Mouse (Mus musculus) WW6 (cell line): ENCODE measurements around the gene Rgs6.

Experiments
- DNase-seq: peaks from one replicate; pipeline ENCODE4 v3.0.0-alpha.2; 2013; ENCODE audit warnings: low read depth, low spot score

Gene Rgs6

GRCm38 (mm10) chr12:83087010-83087409 is 498.9 kb downstream of the Rgs6 start:
- no peak for DNase-seq

- DNase-seq: no peak
These were observed 499.5 kb downstream of the Rgs6 start for GRCm38 (mm10) chr12:83087555-83087954.

- no peak for DNase-seq
These were observed 503.9 kb downstream of the Rgs6 start for GRCm38 (mm10) chr12:83092001-83092400.

- no peak for DNase-seq
These were observed 509.7 kb downstream of the Rgs6 start for GRCm38 (mm10) chr12:83097787-83098186.

- DNase-seq: no peak
These were observed 510.7 kb downstream of the Rgs6 start for GRCm38 (mm10) chr12:83098646-83099371.

- DNase-seq: no peak
These were observed 511.8 kb downstream of the Rgs6 start for GRCm38 (mm10) chr12:83099920-83100319.

GRCm38 (mm10) chr12:83100413-83100812 is 512.3 kb downstream of the Rgs6 start:
- no peak for DNase-seq

GRCm38 (mm10) chr12:83100848-83101247 is 512.8 kb downstream of the Rgs6 start:
- no peak for DNase-seq

- no peak for DNase-seq
These were observed 517.5 kb downstream of the Rgs6 start for GRCm38 (mm10) chr12:83105514-83106119.

GRCm38 (mm10) chr12:83106120-83106517 is 518.0 kb downstream of the Rgs6 start:
- DNase-seq: no peak

GRCm38 (mm10) chr12:83109486-83109885 is 521.4 kb downstream of the Rgs6 start:
- DNase-seq: no peak

GRCm38 (mm10) chr12:83109891-83110630 is 522.0 kb downstream of the Rgs6 start:
- no peak for DNase-seq

GRCm38 (mm10) chr12:83110711-83111110 is 522.6 kb downstream of the Rgs6 start:
- no peak for DNase-seq

GRCm38 (mm10) chr12:83112283-83112682 is 524.2 kb downstream of the Rgs6 start:
- no peak for DNase-seq

GRCm38 (mm10) chr12:83112901-83113628 is 525.0 kb downstream of the Rgs6 start:
- DNase-seq: no peak

- no peak for DNase-seq
These were observed 525.9 kb downstream of the Rgs6 start for GRCm38 (mm10) chr12:83113971-83114370.

- no peak for DNase-seq
These were observed 526.4 kb downstream of the Rgs6 start for GRCm38 (mm10) chr12:83114396-83115053.

- DNase-seq: no peak
These were observed 536.0 kb downstream of the Rgs6 start for GRCm38 (mm10) chr12:83124111-83124510.

- DNase-seq: no peak
These were observed 537.2 kb downstream of the Rgs6 start for GRCm38 (mm10) chr12:83125284-83125683.

- no peak for DNase-seq
These were observed 538.8 kb downstream of the Rgs6 start for GRCm38 (mm10) chr12:83126923-83127322.

- DNase-seq: no peak
These were observed 539.9 kb downstream of the Rgs6 start for GRCm38 (mm10) chr12:83127955-83128354.
